Mouse (Mus musculus): ENCODE results near the gene Krtap27-1. TPM values are rescaled to one million over a fixed set of nuclear protein-coding genes. Genes with fewer than 3 reads are reported as not detected.

The Krtap27-1 gene
- polyA plus RNA-seq, 1 experiment from 2014 or later, result not detected

DNA sequence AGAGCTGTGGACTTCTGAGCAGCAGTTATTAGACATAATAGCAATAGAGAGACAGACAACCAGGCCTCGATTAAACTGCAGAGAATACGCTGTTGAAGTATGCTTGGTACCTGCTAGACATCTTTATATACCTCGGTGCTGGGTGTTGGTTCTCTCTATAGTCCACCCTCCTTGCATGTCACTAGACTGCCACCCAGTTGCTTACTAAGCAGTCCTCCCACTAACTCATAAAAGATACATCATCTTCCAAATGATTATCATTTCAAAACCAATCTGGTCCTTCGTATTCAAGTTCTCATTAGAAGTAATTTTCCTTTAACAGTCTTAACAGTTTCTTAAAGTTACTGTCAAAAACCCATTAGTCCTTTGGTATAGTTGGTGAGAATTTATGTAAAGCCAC, 43.9 kb downstream of the Krtap27-1 start, which contains the start of gene 2310079G19Rik:
2310079G19Rik (minus strand) TSS at position 101 of the 400 bp plus-strand sequence.
- H3K9ac ChIP-seq (ENCODE audit: low read depth, low read length), result no peak within 1 kb of the TSS
- no peak within 1 kb of the TSS for H3K27ac ChIP-seq (ENCODE audit: low read length)
- H3K9me3 ChIP-seq (replicated peaks; ENCODE audit: control insufficient read depth, low read length, poor library complexity, severe bottlenecking), result no peaks in the 10 kb centered on the region
- no peak for ATAC-seq
- H3K4me3 ChIP-seq (ENCODE audit: low read depth, low read length), result no peak within 1 kb of the TSS
- H3K27me3 ChIP-seq (ENCODE audit: control insufficient read depth, insufficient read depth, low read depth, low read length), result no peaks in the 10 kb centered on the region
- no peak within 1 kb of the TSS for H3K4me2 ChIP-seq (ENCODE audit: low read length)
- no peaks in the 10 kb centered on the region for H3K4me1 ChIP-seq (ENCODE audit: control insufficient read depth, insufficient read depth, low read length)
- no peaks in the 10 kb centered on the region for H3K36me3 ChIP-seq (ENCODE audit: control insufficient read depth, insufficient read depth, low read length)
- WGBS, result 92% methylated on average over 4 of the region's 4 CpGs

Other genes starting within 250 kb of the Krtap27-1 start
- gene Cldn17, start 164.7 kb downstream of the Krtap27-1 start, polyA plus RNA-seq (2015; fragmentation: Nextera tagmentation; extraction: Ambion mirVana), result not detected in 2 replicates
- gene Cldn8, start 108.5 kb downstream of the Krtap27-1 start, polyA plus RNA-seq (2015; fragmentation: Nextera tagmentation; extraction: Ambion mirVana), result not detected in 2 replicates
- not detected in 2 replicates for gene Krtap24-1, start 59.4 kb downstream of the Krtap27-1 start, polyA plus RNA-seq (2015; fragmentation: Nextera tagmentation; extraction: Ambion mirVana)
- not detected in 2 replicates for gene 2310079G19Rik, start 44.0 kb downstream of the Krtap27-1 start, polyA plus RNA-seq (2015; fragmentation: Nextera tagmentation; extraction: Ambion mirVana)
- gene Krtap26-1, start 23.9 kb downstream of the Krtap27-1 start, polyA plus RNA-seq (2015; fragmentation: Nextera tagmentation; extraction: Ambion mirVana), result not detected in 2 replicates
- gene 2310061N02Rik, start 36.3 kb upstream of the Krtap27-1 start, polyA plus RNA-seq (2015; fragmentation: Nextera tagmentation; extraction: Ambion mirVana), result not detected in 2 replicates
- gene Krtap13-1, start 57.2 kb upstream of the Krtap27-1 start, polyA plus RNA-seq (2015; fragmentation: Nextera tagmentation; extraction: Ambion mirVana), result not detected in 2 replicates
- gene Krtap13, start 80.0 kb upstream of the Krtap27-1 start, polyA plus RNA-seq (2015; fragmentation: Nextera tagmentation; extraction: Ambion mirVana), result 0.21 TPM in 1 of 2 replicates, not detected in the other
- gene 2310034C09Rik, start 87.2 kb upstream of the Krtap27-1 start, polyA plus RNA-seq (2015; fragmentation: Nextera tagmentation; extraction: Ambion mirVana), result not detected in 2 replicates
- not detected in 2 replicates for gene 2310057N15Rik, start 102.5 kb upstream of the Krtap27-1 start, polyA plus RNA-seq (2015; fragmentation: Nextera tagmentation; extraction: Ambion mirVana)
- gene Gm5965, start 106.2 kb upstream of the Krtap27-1 start, polyA plus RNA-seq (2015; fragmentation: Nextera tagmentation; extraction: Ambion mirVana), result not detected in 2 replicates
- not detected in 2 replicates for gene Gm20741, start 140.5 kb upstream of the Krtap27-1 start, polyA plus RNA-seq (2015; fragmentation: Nextera tagmentation; extraction: Ambion mirVana)
- gene Krtap15, start 148.5 kb upstream of the Krtap27-1 start, polyA plus RNA-seq (2015; fragmentation: Nextera tagmentation; extraction: Ambion mirVana), result not detected in 2 replicates
- gene Krtap14, start 154.5 kb upstream of the Krtap27-1 start, polyA plus RNA-seq (2015; fragmentation: Nextera tagmentation; extraction: Ambion mirVana), result not detected in 2 replicates
- gene Krtap19-1, start 197.7 kb upstream of the Krtap27-1 start, polyA plus RNA-seq (2015; fragmentation: Nextera tagmentation; extraction: Ambion mirVana), result not detected in 2 replicates
- gene Krtap19-2, start 202.6 kb upstream of the Krtap27-1 start, polyA plus RNA-seq (2015; fragmentation: Nextera tagmentation; extraction: Ambion mirVana), result not detected in 2 replicates
- not detected in 2 replicates for gene Krtap19-3, start 206.4 kb upstream of the Krtap27-1 start, polyA plus RNA-seq (2015; fragmentation: Nextera tagmentation; extraction: Ambion mirVana)
- gene Krtap19-4, start 213.4 kb upstream of the Krtap27-1 start, polyA plus RNA-seq (2015; fragmentation: Nextera tagmentation; extraction: Ambion mirVana), result not detected in 2 replicates
- not detected in 2 replicates for gene Krtap19-5, start 224.8 kb upstream of the Krtap27-1 start, polyA plus RNA-seq (2015; fragmentation: Nextera tagmentation; extraction: Ambion mirVana)